Mouse (Mus musculus) heart, adult 18-20 months (tissue): ENCODE measurements at regions not wholly inside any gene's neighbourhood (a gene's known extent, or its start where the extent isn't known, plus 50 kb on each side); places are given as distances from the start of the nearest gene placed in this dataset.
A peak's percentile ranks its signal among the peaks of the same experiment; 100 is the strongest.

Experiments used
- DNase-seq, 2 experiments: peaks; one replicate each; pipeline ENCODE4 v3.0.0; 2021 to 2022; ENCODE audit warnings: mixed read lengths in 1 of 2

DNA sequence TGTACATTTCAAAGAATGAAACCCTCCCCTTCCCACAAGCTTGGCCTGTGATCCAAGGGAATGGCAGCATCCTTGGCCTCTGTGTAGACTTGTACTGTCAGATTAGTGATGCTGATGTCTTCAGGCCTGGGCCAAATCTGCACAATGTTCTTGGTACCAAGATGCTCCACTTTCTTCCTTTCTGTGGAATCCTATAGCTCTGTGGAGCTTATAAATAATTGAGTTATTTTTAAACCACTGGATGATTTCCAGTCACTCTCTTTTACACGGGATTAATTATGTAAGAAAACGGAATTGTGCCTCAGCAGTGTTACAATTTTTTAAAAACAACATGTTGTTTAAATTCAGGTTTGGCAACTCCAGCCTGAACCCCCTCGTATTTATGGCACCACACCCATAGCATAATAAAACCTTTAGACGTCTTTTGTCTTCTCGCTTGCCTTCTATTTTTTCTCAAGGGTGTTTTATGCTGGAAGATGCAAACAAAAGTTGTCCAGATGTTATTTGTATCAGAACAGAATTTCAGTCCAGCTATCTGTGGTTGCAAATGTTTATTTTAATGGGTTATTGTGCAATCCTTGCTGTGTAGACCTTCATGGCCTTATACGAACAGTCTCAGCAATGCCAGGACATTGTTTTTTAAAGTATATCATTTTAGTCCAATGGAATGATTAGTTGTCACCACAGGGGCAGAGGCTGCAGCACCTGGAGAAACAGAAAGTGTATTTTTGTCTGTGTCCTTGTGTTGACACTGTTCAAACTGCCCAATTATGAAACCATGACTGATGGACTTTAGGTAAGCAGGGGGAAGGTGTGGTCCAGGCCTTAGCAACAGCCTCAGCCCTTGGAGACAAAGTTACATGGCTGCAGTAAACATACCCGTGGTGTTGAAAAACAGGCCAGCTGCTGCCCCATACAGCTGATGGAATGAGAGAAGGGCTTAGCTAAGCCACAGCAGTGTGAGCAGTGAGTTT is 630.4 kb upstream of the Zeb2 start:
- DNase-seq, result peak; percentile 45 to 52

DNA sequence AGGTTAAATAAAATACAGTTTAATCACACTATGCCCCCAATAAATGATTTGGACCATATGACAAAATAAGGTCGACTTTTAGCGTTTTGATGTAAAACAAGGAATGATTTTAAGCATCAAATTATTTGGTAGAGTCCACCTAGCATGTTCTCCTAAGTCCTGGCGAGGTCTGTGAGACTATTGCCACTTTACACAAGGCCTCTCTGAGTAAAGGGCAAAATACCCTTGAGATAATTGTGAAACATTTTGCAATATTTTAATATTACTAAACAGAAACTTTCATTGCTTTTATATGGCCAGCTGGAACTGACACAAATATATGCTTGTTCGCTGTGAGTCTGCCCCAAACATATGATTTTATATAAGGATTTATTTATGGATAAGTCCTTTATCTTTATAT is 629.4 kb upstream of the Zeb2 start:
- no peak for DNase-seq

GRCm38 (mm10) chr2:45736278-45736677 is 619.1 kb upstream of the Zeb2 start:
- no peak for DNase-seq

- DNase-seq, result no peak
Measured at GRCm38 (mm10) chr2:45713997-45714396, 596.8 kb upstream of the Zeb2 start.

DNA sequence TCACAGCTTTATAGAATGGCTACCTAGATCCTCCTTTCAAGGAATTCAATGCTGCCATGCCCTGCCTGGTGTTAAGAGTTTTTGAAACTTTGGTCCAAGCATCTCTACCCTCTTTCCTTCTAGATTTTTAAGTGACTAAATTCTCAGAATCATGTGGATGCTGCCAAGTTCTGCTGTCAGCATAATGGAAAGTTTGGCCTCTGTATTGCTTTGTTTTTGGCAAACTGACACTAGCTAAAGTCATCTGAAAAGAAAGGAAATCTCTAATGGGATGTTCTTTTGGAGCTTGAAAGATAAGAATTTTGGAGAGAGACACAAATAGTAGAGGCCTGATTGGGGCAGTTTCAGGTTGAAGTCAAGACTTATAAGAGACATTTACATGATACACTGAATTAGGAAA is 589.8 kb upstream of the Zeb2 start:
- DNase-seq, result peak; percentile 41 to 44

GRCm38 (mm10) chr2:45702511-45702910 is 585.3 kb upstream of the Zeb2 start:
- no peak for DNase-seq

DNA sequence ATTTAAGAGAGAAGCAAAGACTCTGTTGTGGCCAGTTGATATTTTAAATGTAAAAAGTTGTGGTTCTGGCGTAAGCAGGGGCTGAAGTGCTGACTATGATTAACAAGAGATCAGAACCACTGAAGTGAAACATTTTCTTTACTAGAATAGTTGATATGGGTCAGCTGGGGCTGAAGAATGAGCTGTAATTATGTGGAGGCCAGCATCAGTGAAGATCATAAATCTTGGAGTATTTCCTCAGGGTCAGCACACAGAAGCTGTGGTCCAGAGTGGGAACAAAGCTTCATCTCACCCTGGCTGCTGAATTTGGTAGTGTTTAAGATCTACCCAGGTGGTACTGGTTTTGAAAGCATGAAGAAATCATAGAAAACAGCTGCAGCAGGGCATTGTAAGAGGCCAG is 583.4 kb upstream of the Zeb2 start:
- DNase-seq, result no peak

DNA sequence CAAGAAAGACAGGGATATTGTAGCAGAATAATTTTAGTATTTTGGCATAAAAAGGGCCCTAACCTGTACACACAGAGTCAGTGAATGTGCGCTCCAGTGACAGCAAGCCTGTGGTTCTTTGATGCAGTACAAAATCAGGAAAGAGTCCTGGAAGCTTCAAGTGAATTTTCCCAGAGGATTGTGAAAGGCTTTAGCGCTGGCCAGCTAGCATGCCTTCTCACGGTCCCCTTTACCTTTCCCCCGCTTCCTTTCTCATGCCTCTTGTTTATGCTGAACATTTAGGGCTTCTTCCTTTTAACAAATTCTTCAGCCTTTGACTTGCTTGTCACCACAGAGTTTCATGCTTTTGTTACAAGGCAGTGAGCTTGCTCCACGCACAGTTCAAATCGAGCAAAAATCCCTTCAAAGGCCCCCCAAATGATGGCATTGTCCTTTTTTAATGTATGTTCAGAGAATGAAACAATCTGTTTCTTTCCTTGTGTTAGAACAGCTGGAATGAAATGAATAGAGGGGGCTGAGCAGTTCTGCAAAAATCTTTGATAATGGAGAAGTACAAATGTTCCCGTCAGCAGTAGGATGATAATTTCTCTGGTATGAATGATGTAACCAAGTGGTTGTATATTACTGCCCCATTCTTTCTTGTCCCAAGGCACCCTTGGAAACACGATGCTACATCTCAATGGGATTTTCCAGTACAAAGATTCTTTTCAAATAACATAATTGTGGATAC is 576.3 kb upstream of the Zeb2 start:
- DNase-seq, result peak; percentile 16 to 25

GRCm38 (mm10) chr2:45692819-45693218 is 575.6 kb upstream of the Zeb2 start:
- DNase-seq, result no peak

GRCm38 (mm10) chr2:45688996-45689395 is 571.8 kb upstream of the Zeb2 start:
- DNase-seq, result no peak

DNA sequence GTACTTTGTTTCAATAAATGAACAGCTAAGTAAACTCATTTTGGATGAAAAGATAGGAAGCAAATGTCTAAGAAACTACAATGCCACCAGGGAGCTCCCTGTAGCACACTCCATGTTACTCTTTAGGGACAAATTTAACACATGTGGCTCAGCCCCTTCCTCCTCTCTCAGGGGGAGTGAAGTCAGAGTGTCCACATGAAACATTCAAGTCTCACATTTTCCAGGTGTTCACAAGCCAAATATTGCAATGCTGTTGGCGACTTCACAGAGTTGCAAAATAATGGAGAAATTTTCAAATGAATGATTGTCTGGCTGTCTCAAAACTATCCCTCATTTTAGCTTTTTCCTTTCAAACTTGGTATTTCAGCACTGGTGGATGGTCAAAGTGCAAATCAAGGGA is 564.1 kb upstream of the Zeb2 start:
- peak; percentile 37 to 46 for DNase-seq

- no peak for DNase-seq
Measured at GRCm38 (mm10) chr2:45679101-45679895, 562.1 kb upstream of the Zeb2 start.

- DNase-seq, result peak; percentile 11 to 26
Measured at GRCm38 (mm10) chr2:45678685-45679084, 561.5 kb upstream of the Zeb2 start.

GRCm38 (mm10) chr2:45675776-45676175 is 558.6 kb upstream of the Zeb2 start:
- DNase-seq, result no peak

DNA sequence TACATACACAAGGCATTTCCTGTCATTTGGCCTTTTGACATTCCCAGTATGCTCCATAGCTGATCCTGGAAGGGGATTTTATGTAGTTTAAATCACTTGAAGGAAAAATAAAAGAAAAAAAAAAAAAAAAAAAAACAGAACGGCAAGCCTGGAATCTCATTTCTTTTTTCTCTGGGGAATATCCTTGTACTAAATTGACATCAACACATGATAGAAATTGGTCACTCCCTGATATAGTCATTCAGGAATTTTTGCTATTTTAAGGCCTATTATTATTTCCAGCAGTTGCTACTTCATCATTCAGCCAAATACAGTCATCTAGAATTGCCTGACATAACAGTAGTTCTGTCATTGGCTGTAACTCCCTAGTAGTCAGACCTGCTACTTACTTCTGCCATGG is 538.8 kb upstream of the Zeb2 start:
- no peak for DNase-seq

- no peak for DNase-seq
Measured at GRCm38 (mm10) chr2:45654693-45655092, 537.5 kb upstream of the Zeb2 start.

DNA sequence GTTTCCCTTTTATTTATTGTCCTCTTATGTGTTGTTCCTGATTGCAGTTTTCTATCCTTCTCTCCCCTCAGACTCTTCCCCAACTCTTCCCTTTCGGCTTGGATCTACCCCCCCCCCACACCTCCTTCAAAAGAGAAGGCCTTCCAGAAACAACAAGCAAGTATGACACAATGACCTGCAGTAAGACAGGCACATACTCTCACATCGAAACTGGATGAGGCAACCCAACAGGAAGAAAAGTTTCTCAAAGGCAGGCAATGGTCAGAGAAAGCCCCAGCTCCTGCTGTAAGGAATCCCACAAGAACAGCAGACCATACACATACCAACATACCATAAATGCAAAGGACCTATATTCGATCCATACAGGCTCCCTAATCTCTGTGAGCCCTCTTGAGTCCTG is 535.8 kb upstream of the Zeb2 start:
- DNase-seq, result no peak

DNA sequence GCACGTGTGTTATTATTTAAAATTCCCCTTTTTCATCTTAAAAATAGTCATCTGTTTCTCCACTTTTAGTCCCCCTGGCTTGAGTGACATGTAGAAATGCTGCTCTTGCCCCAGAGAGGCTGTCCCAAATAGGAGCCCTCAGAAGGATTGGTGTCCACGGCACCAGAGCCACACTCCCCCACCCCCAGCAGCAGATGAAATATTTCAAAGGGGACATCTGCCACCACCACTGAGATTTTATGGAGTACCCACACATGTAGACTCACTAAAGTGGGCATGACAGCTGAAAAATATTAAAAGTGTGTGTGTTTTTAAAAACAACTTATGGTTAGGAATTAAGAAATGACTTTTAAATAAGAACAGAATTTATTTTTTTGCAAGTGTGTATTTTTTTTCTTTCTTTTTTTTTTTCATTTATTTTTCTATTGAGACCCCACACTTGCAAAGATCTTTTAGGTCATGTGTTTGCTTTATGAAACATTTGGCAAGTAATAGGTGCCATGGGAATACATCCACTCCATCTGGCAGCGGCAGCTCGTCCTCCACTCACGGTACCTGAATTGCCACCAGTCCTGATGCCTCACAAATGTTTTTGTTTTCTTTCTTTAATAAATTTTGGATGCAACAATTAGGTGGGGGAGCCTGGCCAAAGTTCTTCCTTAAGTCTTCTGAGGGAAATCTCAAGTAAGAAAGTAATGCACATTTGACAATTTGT is 533.2 kb upstream of the Zeb2 start:
- DNase-seq, result no peak

DNA sequence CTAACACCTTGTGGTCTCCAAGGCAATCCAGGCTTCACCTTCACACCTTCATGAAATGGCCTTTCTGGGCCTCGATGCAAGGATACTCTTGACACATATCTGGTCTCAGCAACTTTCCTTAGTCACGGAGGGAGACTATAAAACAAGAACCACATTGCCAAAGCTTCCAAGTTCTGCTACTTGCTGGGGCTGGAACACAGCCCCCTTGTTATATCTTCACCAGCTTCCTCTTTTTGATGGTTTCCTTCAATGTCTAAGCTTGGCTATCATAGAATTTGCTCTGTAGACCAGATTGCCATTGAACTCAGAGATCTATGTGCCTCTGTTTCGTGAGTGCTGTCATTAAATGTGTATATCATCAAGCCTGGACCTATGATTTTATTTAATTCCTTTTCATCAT is 530.7 kb upstream of the Zeb2 start:
- no peak for DNase-seq

- DNase-seq, result no peak
Measured at GRCm38 (mm10) chr2:45630081-45630480, 512.9 kb upstream of the Zeb2 start.

DNA sequence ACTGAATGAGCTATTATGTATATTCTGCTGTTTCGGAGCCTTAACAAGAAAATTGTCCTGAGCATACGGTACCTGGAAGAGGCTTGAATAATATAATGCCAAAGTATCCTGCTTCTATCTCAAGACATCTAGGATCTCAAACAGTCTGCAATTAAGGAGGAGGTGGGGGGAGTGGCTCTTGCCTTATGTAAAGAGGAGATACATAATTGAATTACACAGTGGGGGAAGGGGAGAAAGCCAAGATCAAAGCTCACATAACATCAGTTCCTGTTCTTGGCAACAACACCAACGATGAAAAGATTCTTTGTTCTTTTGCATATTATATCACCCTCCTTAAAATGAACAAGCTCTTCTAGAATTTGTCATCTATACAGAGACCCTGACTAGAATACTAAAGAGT is 512.4 kb upstream of the Zeb2 start:
- DNase-seq, result no peak

DNA sequence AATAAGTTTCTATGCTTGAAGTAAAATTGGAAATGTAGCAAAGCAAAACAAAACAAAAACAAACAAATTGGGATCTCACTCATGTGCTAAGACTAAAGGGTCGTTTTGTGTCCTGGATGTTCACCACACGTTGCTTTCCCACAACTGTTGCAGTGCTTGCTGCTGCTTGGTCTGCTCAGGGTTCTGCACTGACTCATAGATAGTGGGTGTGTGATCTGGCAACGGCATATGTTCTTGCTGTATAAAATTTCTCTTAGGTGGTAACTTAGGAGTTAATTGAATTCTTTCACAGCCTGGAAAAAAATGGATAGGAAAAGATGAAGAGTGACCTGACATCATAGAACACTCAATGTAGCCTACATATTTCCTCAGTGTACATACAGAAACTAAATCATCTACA is 505.9 kb upstream of the Zeb2 start:
- DNase-seq, result no peak
